Mouse (Mus musculus) testis, postnatal 14 days (tissue): ENCODE results near the gene Gm21860.
"Not testable (repeated sequence)": the region's sequence is repeated elsewhere in the genome, so short reads cannot be mapped to it uniquely, and the experiment has no call there.

Experiments used
- DNase-seq: peaks from one replicate; pipeline ENCODE4 v3.0.0; 2021; ENCODE audit warnings: low spot score

Gm21860 gene

GRCm38 (mm10) chrY:90732101-90732542 is 22.5 kb downstream of the Gm21860 start:
- DNase-seq, result not testable (repeated sequence)

- not testable (repeated sequence) for DNase-seq
Measured at GRCm38 (mm10) chrY:90731593-90731955, 23.0 kb downstream of the Gm21860 start.

GRCm38 (mm10) chrY:90730908-90731592 is 23.6 kb downstream of the Gm21860 start:
- peak; percentile 40 for DNase-seq

- not testable (repeated sequence) for DNase-seq
Measured at GRCm38 (mm10) chrY:90729816-90730303, 24.8 kb downstream of the Gm21860 start.

GRCm38 (mm10) chrY:90728905-90729256 is 25.7 kb downstream of the Gm21860 start:
- DNase-seq, result peak; percentile 39

- DNase-seq, result peak; percentile 35
Measured at GRCm38 (mm10) chrY:90728251-90728904, 26.2 kb downstream of the Gm21860 start.

- DNase-seq, result not testable (repeated sequence)
Measured at GRCm38 (mm10) chrY:90727121-90727908, 27.3 kb downstream of the Gm21860 start.

- DNase-seq, result not testable (repeated sequence)
Measured at GRCm38 (mm10) chrY:90725701-90726451, 28.7 kb downstream of the Gm21860 start.

GRCm38 (mm10) chrY:90725166-90725565 is 29.5 kb downstream of the Gm21860 start:
- not testable (repeated sequence) for DNase-seq

- not testable (repeated sequence) for DNase-seq
Measured at GRCm38 (mm10) chrY:90724014-90724709, 30.5 kb downstream of the Gm21860 start.

- DNase-seq, result peak; percentile 61
Measured at GRCm38 (mm10) chrY:90723336-90723987, 31.2 kb downstream of the Gm21860 start.

- DNase-seq, result not testable (repeated sequence)
Measured at GRCm38 (mm10) chrY:90720505-90720904, 34.1 kb downstream of the Gm21860 start.

GRCm38 (mm10) chrY:90719403-90720232 is 35.0 kb downstream of the Gm21860 start:
- DNase-seq, result not testable (repeated sequence)

GRCm38 (mm10) chrY:90718583-90719402 is 35.8 kb downstream of the Gm21860 start:
- peak; percentile 62 for DNase-seq

GRCm38 (mm10) chrY:90718021-90718420 is 36.6 kb downstream of the Gm21860 start:
- not testable (repeated sequence) for DNase-seq

GRCm38 (mm10) chrY:90717496-90717895 is 37.1 kb downstream of the Gm21860 start:
- not testable (repeated sequence) for DNase-seq
